Mouse (Mus musculus) heart, adult 9 months (tissue): Measurements from ENCODE around the gene Bbs1.
A peak's percentile ranks its signal among the peaks of the same experiment; 100 is the strongest.
"Not testable (repeated sequence)": the region's sequence is repeated elsewhere in the genome, so short reads cannot be mapped to it uniquely, and the experiment has no call there.

ENCODE experiments used
- DNase-seq, 2 experiments: peaks; one replicate each; pipeline ENCODE4 v3.0.0; 2022; ENCODE audit warnings: low spot score in 2 of 2

Gene Bbs1

DNA sequence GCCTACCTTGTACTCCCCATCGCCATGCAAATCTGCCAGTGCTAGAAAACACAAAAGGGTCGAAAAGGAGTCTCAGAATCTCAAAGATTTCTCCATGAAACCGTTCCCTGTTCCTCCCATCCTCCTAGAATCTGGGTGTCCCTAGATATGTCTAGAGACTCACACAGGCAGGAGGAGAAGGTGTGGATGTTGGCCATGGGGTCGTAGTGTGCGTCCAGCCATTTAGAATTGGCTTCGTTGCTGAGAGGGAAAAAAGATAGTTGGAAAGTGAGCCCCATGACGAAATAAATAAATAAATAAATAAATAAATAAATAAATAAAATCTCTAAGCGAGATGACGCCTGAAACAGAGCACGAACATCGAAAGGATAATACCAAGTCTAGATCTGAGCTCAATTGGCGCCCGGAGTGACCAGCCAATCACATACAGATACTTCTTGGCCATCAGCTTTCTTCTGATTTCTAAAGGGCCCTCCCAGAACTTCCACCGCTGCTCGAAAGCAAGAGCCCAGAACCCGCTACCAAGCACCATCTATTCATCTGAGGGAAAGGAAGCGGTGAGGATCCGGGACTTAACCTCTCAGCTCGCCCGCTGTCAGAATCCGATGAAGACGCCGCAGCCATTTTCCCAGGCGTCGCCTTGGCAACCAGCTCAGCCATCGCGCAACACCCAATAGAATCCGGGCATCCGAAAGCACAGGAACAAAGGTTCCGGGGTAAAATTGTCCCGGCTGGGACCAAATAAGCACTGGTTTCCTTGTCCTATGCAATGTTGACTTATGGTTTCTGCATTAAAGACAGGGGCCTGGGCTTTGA is at the start of gene Bbs1:
TSS of gene Bbs1 (minus strand) at position 650 of the 816 bp plus-strand sequence.
- peak; percentile 65 to 67 for DNase-seq

DNA sequence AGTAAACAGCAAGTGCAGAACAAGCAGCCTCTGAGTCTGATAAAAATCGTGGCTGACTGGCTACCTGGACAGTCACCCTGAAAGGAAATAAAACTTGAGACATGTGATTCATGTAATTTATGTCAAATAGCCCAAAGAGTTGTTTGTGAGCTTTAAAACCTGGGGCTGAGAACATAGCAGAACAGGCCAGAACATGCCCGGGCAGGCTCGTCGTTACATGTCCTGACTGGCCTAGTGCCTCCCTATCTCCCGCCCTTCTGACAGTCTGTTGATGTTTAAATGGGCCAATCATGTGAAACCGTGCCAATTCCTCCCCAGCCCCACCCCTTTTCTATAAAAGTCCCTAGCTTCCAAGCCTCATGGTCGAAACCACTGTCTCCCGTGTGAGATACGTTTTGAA is 42.2 kb upstream of the Bbs1 start:
- not testable (repeated sequence) for DNase-seq

DNA sequence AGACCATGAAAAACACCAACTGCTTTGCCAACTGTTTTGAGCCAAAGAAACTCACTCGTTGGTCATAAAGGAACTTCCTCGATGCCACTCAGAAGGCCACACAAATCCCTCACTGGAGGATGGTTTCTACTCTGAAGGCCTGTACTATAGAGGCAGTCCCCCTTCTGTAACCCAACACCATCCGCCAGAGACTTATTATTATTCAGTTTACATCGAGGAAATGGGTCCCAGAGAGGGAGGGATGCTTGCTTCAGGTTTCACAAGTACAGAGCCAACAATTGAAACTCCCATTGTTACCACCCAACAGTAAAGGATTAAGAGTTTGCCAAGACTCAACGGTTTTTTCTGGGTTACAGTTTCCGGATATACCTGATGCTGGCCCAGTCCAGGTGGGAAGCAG is 39.1 kb upstream of the Bbs1 start:
- DNase-seq = no peak

DNA sequence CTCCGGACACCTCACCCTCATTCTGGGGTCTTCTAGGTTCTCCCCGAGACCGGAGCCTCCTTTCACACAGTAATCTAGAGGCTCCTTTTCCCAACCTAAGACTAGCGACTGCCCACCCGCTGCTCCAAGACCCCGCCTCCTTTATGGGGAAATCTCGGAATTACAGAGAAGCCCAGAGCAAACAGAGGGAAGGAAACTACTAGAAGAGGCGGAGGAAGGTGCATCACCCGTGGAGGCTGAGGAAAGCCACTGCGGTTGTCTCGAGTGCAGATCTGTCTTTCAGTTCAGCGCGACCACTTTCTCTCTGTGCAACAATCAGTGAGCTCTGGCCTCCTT is 36.8 kb upstream of the Bbs1 start:
- DNase-seq = peak in 1 of 2 experiments; percentile 24

DNA sequence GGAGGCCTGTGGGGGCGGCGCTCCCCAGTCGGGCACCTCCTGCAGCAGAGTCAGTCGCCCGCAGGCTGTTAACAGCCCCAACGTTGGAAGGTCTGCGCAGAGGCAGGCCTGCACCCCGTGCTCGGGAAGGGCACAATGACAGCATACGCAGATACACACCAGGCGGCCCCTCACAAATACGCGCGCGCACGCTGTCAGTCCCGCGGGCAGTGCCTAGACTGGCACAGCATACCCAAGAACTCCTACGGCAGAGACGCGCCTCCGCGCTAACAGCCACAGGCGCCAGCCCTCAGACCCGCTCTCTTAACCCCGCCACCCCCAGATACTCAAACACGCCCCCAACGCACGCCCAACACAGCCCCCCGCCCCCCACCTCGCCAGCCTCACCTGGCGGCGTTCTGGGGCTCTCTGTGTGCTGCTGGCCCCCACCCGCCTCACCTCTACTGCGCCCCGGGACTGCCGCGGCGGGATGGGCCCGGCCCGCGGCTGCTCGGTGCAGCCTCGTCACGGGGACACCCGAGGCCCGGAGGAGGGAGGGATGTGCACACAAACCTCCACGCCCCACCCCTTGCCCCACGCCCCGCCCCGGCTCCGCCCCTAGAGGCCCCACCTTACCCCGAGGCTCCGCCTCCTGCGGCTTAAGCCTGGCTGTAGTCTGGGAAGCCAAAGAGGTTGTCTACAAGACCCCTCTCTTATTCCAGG is 36.3 kb upstream of the Bbs1 start, which contains the start of gene Peli3:
TSS of gene Peli3 (minus strand) at position 577 of the 702 bp plus-strand sequence.
- DNase-seq = peak; percentile 64 to 66

DNA sequence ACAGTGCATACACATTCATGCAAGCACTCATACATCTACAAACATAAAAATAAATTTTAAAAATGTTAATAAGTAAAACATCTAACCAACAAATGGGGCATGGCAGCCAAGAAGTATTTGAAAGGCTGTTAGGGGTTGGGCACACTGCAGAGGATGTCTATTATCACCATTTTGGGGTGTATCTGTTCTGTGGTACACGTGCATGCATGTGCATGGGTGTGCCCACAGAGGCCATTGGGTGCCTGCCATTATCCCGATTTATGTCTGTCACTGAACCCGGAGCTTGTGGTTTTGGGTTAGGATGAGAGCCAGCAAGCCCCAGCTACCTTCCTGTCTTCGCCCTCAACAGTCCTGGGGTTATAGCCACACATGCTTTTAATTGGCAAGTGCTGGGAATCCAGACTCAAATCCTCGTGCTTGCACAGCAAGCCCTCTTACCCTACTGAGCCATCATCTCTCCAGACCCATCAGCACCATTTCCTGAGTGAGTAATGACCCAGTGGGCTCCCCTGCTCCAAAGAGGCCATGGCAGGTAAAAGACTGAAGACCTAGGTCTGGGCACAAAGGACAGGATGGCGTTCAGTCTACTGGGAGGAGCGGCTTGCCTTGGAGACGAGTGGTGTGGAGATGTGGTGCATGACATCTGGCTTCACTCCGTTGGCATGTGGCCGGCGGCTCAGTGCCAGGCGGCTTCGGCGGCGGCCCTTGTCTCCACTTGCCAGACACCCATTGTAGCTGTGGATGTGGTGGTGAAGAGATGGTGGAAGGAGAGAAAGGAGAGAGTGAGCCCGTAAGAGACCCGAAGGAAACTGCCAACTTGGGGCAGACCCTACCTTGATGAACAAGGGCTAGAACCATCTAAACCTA is 31.2 kb upstream of the Bbs1 start:
- DNase-seq = no peak

DNA sequence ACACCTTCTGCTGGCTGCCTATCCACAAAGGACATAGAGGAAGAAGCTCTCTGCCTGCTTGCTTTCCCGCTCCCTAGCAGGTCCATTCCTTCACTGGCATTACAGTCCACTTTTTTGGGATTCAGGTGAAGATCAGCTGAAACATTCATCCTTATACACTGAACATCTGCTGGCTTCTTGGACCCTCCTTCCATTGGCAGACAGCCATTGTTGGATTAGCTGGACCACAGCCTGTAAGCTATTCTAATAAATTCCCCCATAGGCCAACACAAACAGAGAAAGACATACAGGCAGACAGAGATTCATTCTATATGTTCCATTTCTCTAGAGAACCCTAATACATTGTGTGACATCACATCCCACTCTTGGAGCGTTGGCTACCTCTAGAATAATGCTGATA is 30.5 kb upstream of the Bbs1 start:
- no peak for DNase-seq

DNA sequence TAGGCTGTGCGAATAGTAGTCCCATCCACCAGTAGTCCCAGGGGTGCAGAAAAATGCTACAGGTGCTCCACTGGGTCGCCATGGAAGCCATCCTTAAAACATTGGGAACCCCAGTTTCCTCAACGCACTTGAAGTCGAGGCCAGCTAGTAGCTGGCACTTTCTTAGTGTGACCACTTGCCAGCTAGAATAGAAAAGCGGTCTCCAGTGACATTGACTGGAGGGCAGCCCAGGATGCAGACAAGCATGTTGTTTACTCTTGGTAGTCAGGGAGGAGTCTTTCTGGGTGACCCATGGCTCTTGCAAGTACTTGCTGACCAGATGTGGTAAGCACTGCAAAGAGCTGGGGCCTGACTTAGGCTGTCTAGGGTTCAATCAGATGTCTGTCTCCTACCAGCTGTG is 22.4 kb upstream of the Bbs1 start:
- DNase-seq = peak in 1 of 2 experiments; percentile 42

DNA sequence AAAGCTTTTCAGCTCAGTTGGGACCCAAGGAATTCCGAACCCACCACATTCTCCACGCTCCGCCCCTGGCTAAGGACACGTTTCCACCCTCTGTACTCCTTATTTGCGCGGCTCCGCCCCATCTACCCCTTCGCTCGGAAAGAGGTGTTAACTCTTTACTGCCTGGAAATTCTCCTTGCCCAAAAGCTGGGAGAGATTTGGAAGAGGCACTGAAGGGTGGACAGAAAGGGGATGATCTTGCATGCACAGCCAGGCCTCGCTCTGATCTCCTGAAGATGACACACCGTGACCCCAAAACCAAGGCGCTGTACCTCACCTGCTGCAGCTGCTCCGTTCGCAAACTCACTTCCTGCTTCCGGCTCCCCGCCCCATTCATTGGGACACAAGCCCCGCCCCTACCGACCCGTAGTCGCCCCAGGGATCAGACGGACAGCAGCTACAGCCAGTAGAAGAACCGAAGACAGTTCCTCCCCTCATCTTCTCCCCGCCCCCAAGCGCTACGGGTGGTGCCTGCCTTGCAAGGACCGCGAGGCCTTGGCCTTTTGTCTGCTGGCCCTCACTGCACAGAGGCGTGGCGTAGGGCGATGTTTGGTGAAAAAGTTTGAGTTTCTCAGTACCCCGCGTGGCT is 21.6 kb upstream of the Bbs1 start, which contains the start of gene Dpp3:
TSS of gene Dpp3 (minus strand) at position 384 of the 628 bp plus-strand sequence.
- DNase-seq = peak; percentile 97 to 98

DNA sequence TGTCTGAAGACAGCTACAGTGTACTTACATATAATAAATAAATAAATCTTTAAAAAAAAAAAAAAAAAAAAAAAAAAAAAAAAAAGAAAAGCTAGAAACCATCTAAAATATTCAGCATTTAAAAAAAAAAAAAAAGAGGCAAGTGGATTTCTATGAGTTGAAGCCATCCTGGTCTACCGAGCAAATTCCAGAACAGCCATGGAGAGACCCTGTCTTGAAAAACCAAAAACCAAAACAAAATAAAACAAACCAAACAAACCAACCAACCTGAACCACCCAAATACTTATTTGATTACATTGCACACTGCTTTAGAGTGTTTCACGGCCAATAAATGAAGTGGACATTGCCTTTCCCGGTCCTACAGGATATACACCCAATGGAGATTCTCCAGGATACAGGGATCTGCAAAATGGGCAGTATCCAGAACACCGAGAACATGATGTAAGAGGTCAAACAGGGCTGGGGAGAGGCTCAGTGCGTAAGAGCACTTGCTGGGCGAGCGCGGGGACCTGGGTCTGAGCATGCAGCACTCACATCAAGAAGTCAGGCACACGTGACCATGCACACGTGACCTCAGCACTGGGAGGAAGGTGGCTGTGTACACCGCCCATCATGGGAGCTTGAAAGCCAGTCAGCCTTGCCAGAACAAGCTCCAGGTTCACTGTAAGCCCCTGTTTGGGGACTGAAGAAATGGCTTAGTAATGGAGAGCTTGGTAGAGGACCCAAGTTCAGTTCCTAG is 18.9 kb upstream of the Bbs1 start:
- DNase-seq = no peak

DNA sequence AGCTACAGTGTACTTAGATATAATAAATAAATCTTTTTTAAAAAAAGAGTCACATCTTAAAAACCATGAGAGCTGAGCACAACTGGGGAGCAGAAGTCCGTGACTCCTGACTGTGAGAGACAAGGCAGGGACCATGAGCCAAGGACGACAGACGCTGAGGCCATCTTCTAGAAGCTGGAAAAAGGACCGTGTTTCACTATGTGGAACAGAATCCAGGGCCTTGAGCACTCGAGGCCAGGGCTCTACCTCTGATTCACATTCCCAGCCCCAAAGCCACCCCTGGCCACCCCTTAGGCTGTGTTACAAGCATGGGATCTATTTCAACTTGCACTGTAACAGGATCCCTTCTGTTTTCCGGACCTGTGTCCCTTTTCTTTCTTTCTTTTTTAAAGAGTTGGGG is 13.2 kb upstream of the Bbs1 start:
- no peak for DNase-seq

DNA sequence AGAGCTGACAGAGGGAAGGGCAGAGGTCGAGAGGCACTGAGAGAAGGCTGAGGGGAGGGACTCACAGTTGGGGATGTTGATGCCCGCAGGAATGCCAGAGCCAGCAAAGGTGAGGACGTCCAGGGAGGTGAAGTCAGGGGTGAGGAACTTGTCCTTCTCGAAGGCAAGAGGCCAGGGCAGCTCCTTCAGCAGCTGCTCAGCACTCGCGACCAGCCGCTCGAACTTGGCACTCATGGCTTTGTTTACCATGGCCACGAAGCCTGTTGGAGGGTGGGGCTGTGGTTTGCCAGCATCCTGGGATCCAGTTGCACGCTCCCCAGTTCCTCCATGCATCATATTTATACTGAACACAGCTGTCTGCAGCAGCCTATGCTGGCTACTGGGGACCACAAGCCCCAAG is 10.4 kb upstream of the Bbs1 start:
- no peak for DNase-seq

DNA sequence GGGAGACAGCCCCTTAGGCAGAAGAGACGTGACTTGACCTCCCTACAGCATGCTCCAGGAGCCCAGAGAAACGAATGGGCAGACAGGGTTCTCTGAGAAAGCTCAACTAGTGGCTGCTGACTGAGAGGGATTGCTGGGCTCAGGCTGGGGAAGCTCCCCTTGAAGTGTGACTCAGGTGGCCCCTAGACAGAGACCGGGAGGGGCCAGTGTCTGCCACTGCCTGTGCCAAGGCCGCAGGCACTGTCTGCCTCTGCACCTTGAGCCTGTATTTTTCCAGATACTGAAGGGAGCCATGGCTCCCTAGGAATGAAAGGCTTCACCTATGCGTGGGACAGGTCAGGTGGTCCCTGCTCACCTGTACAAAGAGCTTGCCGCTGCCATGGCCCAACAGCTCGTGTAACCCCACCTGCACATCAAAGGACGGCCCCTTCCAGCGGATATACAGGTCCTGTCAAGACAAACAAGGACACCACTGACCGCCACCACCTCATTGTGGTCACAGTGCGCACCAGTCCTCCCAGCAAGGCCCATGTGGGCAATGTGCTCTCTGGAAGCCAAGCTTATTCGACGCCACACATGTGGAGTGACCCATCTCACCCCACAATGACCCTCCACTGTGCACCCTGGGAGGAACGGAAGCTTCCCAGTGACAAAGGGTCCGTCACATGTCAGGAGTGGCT is 9.6 kb upstream of the Bbs1 start:
- DNase-seq = no peak

DNA sequence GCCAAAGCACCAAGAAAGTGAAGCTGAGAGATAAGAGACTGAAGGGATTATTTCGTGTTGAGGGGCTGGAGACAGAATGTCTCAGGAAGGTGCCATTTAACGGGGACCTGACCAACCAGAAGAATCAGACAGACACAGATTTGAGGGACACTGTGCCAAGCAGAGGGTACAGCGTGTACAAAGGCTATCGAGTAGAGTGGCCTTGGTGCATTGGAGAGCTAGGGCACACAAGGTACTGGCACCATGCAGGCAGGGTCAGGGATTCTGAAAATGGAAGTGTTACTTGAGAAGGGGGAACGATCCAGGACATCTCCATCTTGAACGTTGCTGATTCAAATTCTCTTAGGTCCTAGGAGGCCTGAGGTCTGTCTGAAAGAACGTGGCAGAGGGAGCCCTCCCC is 2.9 kb upstream of the Bbs1 start:
- DNase-seq = no peak

DNA sequence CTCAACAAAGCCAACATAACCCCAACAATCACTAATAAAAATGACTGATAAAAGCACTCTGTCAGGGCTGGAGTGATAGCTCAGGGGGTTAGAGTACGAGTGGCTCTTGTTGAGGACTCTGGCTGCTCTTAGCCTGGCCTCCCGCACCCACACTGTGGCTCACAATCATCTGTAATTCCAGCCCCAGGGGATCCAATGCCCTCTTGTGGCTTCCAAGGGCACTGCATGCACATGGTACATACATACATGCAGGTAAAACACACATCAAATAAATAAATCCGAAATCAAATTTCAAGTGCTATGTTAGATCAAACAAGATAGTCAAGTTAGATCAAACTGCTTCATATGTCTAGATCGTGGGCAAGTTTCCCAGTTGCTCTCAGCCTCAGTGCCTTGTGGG is 1.7 kb upstream of the Bbs1 start:
- DNase-seq = no peak

DNA sequence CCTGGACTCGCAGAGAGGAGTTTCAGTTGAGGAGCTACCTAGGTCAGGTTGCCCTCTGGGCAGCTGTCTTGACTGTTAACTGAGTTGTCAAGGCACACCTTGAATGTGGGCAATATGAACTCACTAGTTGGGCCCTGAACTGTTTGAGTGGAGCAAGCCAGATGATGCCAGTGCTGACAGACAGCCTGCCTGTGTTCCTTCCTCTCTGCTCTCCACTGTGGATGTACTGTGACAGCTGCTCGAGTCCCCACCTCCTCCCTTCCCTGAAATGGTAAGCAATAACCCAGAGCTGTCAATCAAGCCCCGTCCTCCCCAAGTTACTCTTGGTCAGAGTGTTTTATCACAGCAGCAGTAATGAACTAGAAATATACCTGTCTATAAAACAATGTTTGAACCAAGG is 6.5 kb downstream of the Bbs1 start:
- DNase-seq = no peak

DNA sequence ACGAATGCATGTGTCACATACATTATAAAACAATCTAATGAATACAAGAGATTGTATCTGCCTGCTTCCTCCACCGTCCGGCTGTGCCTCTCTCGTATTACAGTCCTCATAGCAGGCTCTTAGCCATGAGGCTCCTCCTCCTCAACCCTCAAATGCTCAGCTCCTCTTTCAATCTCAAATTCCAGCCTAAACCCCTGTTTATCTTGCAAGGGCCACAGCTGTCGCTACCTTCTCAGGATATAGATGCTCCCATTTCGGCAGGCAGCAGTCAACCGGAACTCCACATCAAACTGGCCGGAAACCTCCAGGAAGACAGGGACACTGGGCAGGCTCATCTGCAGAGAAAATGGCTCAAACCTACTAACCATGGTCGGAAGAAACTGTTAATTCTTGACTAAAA is 7.5 kb downstream of the Bbs1 start:
- no peak for DNase-seq

DNA sequence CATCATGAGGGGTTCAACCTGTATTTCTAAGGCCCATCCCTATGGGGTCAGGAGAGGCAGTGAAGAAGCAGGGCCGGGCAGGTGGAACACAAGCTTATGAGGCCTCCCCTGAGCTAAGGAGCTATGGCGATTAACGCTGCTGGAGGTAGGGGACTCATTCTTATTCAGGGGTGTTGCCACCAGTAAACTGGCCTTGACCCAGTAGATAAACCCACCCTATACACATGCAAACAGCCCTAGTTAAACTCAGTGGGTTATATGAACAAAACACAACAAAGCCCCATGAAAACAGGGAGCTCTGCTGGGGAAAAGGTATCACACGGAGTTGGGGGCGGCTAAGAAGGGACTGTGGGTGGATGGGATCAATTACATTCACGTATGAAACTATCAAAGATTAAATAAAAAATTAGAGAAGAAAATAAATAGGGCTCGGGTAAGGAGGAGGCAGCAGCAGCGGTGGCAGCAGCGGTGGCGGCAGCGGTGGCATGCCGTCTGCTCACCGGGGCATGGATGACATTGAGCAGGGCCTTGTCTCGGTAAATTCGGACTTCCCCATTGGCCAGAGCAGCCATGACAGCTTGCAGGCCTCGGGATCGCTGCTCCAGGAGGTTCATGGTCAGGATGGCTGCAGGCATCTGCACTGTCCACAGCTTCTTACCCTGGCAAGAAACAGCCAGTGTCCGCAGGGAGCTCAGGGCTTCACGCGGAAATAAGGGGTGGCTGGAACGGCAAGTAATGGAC is 9.5 kb downstream of the Bbs1 start:
- no peak for DNase-seq

DNA sequence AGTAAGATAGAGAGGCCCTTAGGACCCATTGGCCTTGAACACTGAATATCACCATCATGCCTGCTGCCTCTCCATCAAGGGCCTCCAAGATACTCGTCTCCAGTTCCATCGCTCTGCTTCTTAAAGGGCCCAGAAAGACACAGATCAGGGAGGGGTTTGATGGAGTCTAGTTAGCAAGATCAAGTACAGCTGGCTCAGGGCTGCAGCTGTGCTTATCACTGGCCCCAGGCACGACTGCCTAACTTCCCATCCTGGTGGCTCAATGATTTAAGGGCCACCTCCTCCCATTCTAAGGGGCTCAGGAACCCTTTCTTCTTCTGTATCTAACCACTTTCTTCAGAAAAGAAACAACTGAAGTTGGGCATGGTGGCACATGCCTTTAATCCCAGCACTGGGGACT is 14.6 kb downstream of the Bbs1 start:
- no peak for DNase-seq

DNA sequence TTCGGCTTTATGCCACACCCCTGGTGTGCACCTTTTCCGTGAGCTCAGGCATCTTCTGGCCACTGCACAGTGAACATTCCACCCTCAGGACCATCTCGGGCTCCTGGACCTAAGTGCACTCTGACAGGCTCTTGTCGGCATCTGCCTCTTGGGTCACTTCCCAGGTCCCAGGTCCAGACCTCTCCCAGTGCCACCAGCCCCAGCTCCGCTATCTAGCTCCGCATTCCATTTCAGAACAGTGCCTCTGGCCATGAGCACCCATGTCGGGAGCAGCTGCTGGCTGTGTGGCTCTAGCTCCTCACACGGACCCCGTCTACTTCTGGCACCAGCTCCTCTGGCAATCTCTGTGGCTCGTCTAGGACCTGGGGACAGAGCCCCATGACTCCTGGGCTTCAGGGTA is 16.6 kb downstream of the Bbs1 start:
- no peak for DNase-seq
